Mouse (Mus musculus): ENCODE data around the gene 1700020L24Rik.

Gene 1700020L24Rik

GRCm38 (mm10) chr11:83437377-83437776, at the start of gene 1700020L24Rik:
TSS of gene 1700020L24Rik (plus strand) at chr11:83437677.
- no peak for DNase-seq

GRCm38 (mm10) chr11:83393062-83393461, 44.4 kb upstream of the 1700020L24Rik start:
- no peak for DNase-seq

- DNase-seq: no peak
Measured at GRCm38 (mm10) chr11:83394802-83395439, 42.6 kb upstream of the 1700020L24Rik start.

GRCm38 (mm10) chr11:83397626-83398025, 39.9 kb upstream of the 1700020L24Rik start:
- no peak for DNase-seq

GRCm38 (mm10) chr11:83398724-83399123, 38.8 kb upstream of the 1700020L24Rik start:
- no peak for DNase-seq

- no peak for DNase-seq
Measured at GRCm38 (mm10) chr11:83403787-83404186, 33.7 kb upstream of the 1700020L24Rik start.

GRCm38 (mm10) chr11:83406391-83406790, 31.1 kb upstream of the 1700020L24Rik start:
- DNase-seq: no peak

- no peak for DNase-seq
Measured at GRCm38 (mm10) chr11:83408242-83408641, 29.2 kb upstream of the 1700020L24Rik start.

- DNase-seq: peak; percentile 16
Measured at GRCm38 (mm10) chr11:83409087-83409754, 28.3 kb upstream of the 1700020L24Rik start, which contains the start of gene Rasl10b. TSS of gene Rasl10b (plus strand) at chr11:83409137.

- no peak for DNase-seq
Measured at GRCm38 (mm10) chr11:83409792-83410291, 27.6 kb upstream of the 1700020L24Rik start.

- no peak for DNase-seq
Measured at GRCm38 (mm10) chr11:83410510-83410909, 27.0 kb upstream of the 1700020L24Rik start.

GRCm38 (mm10) chr11:83417080-83417479, 20.4 kb upstream of the 1700020L24Rik start:
- DNase-seq: peak; percentile 63

- no peak for DNase-seq
Measured at GRCm38 (mm10) chr11:83417708-83418107, 19.8 kb upstream of the 1700020L24Rik start.

GRCm38 (mm10) chr11:83418566-83418965, 18.9 kb upstream of the 1700020L24Rik start:
- DNase-seq: peak; percentile 20

- peak; percentile 29 for DNase-seq
Measured at GRCm38 (mm10) chr11:83420338-83420737, 17.1 kb upstream of the 1700020L24Rik start.

GRCm38 (mm10) chr11:83421305-83421704, 16.2 kb upstream of the 1700020L24Rik start:
- peak; percentile 74 for DNase-seq

GRCm38 (mm10) chr11:83424681-83425080, 12.8 kb upstream of the 1700020L24Rik start:
- DNase-seq: peak; percentile 69

GRCm38 (mm10) chr11:83426964-83427363, 10.5 kb upstream of the 1700020L24Rik start:
- peak; percentile 26 for DNase-seq

- no peak for DNase-seq
Measured at GRCm38 (mm10) chr11:83429355-83429754, 8.1 kb upstream of the 1700020L24Rik start, which contains the start of gene Gas2l2. TSS of gene Gas2l2 (minus strand) at chr11:83429455.

- DNase-seq: no peak
Measured at GRCm38 (mm10) chr11:83432533-83432932, 4.9 kb upstream of the 1700020L24Rik start.

- no peak for DNase-seq
Measured at GRCm38 (mm10) chr11:83439426-83440060, 2.1 kb downstream of the 1700020L24Rik start.

GRCm38 (mm10) chr11:83440081-83441064, 2.9 kb downstream of the 1700020L24Rik start:
- DNase-seq: peak; percentile 89
